17 mouse cellular contexts compared by ENCODE assay signal in genomic region chr11:3802057-3802456, GRCm38 (mm10).
DNase-seq lines count a peak whose midpoint lies in the region; ATAC-seq and TF ChIP-seq lines count a peak whose summit lies in the region.
"Had no signal": no experiment of that assay in that cellular context is flagged by ENCODE, and none has a peak within 500 bp of the region (broad histone marks: within the 10 kb centered on the region; RNA-seq: fewer than 3 reads in every experiment).

No protein-coding gene starts in this region.

- WGBS in kidney, embryonic 16.5 days = 12% methylated on average over 1 of the region's 1 CpGs

- DNase-seq in gastrocnemius, adult 2 months = no peak
- no peak for DNase-seq in gastrocnemius, postnatal 4 days (ENCODE audit: low spot score in 2 of 2)
- DNase-seq in kidney, postnatal 10 days = peak; percentile 16
- no peak for DNase-seq in testis, postnatal 14 days (ENCODE audit: low spot score)
- DNase-seq in thymus, postnatal 4 days = no peak
- no peak for DNase-seq in right cerebral cortex, postnatal 36 days (ENCODE audit: low spot score in 2 of 2)
- DNase-seq: adrenal gland, postnatal 36 days; cerebellum, postnatal 36 days; heart, postnatal 14 days; right cerebral cortex, postnatal 4 days; thymus, adult 2 months had no signal

- H3K27ac ChIP-seq in gastrocnemius, adult 2 months = no peak overlapping the region
- H3K27ac ChIP-seq in kidney, embryonic 16.5 days (ENCODE audit: low read length) = no peak overlapping the region
- H3K27ac ChIP-seq in testis, adult 2 months (ENCODE audit: control insufficient read depth, insufficient read depth, low read depth, low read length) = no peak overlapping the region
- H3K27ac ChIP-seq: forebrain, embryonic 15.5 days had no signal

- ATAC-seq in kidney, embryonic 16.5 days (ENCODE audit: low FRiP score, low TSS enrichment) = no peak
- ATAC-seq: activated CD4-positive, CD25-positive, alpha-beta regulatory T cell, adult 4 months; CD4-positive, CD25-positive, alpha-beta regulatory T cell, adult 4 months; forebrain, embryonic 15.5 days; inflammation-experienced regulatory T-cells, adult 6 months had no signal

- no peak for TF ChIP-seq POLR2A in testis, adult 2 months (IDR thresholded peaks at IDR 0.05; ENCODE audit: control insufficient read depth, low read depth, low read length)

- intact Hi-C loops in gastrocnemius, adult 2 months (cut with DNase I) = loop anchor here (10.0 kb wide), 1 partner anchor 113 kb away; the partner anchor contains the start of gene Slc35e4

- H3K27me3 ChIP-seq in kidney, embryonic 16.5 days (ENCODE audit: insufficient read depth, low read length) = no peaks in the 10 kb centered on the region
- H3K27me3 ChIP-seq in testis, adult 2 months (ENCODE audit: control insufficient read depth, insufficient read depth, low read length) = no peaks in the 10 kb centered on the region
- H3K27me3 ChIP-seq: forebrain, embryonic 15.5 days had no signal

- H3K4me3 ChIP-seq in gastrocnemius, adult 2 months = no peak overlapping the region
- no peak overlapping the region for H3K4me3 ChIP-seq in kidney, embryonic 16.5 days (ENCODE audit: low read length)
- H3K4me3 ChIP-seq in testis, adult 2 months (ENCODE audit: control insufficient read depth, low read depth, low read length) = peak overlapping the region; percentile 77
- H3K4me3 ChIP-seq: forebrain, embryonic 15.5 days had no signal

- TF ChIP-seq CTCF in gastrocnemius, adult 2 months (IDR thresholded peaks at IDR 0.05) = peak; percentile 18; the same call in 1 of the 2 replicates
- TF ChIP-seq CTCF in testis, adult 2 months (IDR thresholded peaks at IDR 0.05; ENCODE audit: control insufficient read depth, insufficient read depth, insufficient replicate concordance, low read depth, low read length) = no peak; the same call in 1 of the 2 replicates

- no peaks in the 10 kb centered on the region for H3K4me1 ChIP-seq in kidney, embryonic 16.5 days (ENCODE audit: insufficient read depth, low read length)
- no peaks in the 10 kb centered on the region for H3K4me1 ChIP-seq in testis, adult 2 months (ENCODE audit: control insufficient read depth, insufficient read depth, low read length)
- H3K4me1 ChIP-seq: forebrain, embryonic 15.5 days had no signal

- 0 out of 2 replicates have a peak, but pooled peaks cover 1% of the 10 kb centered on the region for H3K9me3 ChIP-seq in kidney, embryonic 16.5 days (ENCODE audit: low read length)
- H3K9me3 ChIP-seq: forebrain, embryonic 15.5 days had no signal

- no peak overlapping the region for H3K9ac ChIP-seq in kidney, embryonic 16.5 days (replicated peaks; ENCODE audit: low read length)
- H3K9ac ChIP-seq: forebrain, embryonic 15.5 days had no signal

- H3K36me3 ChIP-seq in kidney, embryonic 16.5 days (ENCODE audit: insufficient read depth, low read length) = no peaks in the 10 kb centered on the region
- H3K36me3 ChIP-seq in testis, adult 2 months (ENCODE audit: control insufficient read depth, insufficient read depth, low read length) = no peaks in the 10 kb centered on the region
- H3K36me3 ChIP-seq: forebrain, embryonic 15.5 days had no signal

- H3K4me2 ChIP-seq in kidney, embryonic 16.5 days (replicated peaks; ENCODE audit: low read depth, low read length) = no peak overlapping the region
- H3K4me2 ChIP-seq: forebrain, embryonic 15.5 days had no signal
